Mouse (Mus musculus): ENCODE results near the gene Sco1.

GRCm38 (mm10) chr11:67083239-67083638 lies 30.8 kb downstream of the Sco1 start:
- TF ChIP-seq CTCF (conservative IDR thresholded peaks at IDR 0.05; ENCODE audit: insufficient read depth, insufficient read length, low read depth, low read length), result no peak
- no peak for TF ChIP-seq POLR2A (IDR thresholded peaks at IDR 0.05; ENCODE audit: low read depth, low read length)
